Comparison of ENCODE assay signal across 13 mouse cellular contexts in genomic region chr2:71779266-71779888, GRCm38 (mm10). TPM values are rescaled to one million over a fixed set of nuclear protein-coding genes. Genes with fewer than 3 reads are reported as not detected.
DNase-seq lines count a peak whose midpoint lies in the region; ATAC-seq and TF ChIP-seq lines count a peak whose summit lies in the region.
"Had no signal": no experiment of that assay in that cellular context is flagged by ENCODE, and none has a peak within 500 bp of the region (broad histone marks: within the 10 kb centered on the region; RNA-seq: fewer than 3 reads in every experiment).

No protein-coding gene starts in this region.

- no peaks in the 10 kb centered on the region for H3K4me1 ChIP-seq in kidney, postnatal 0 days (replicated peaks; ENCODE audit: insufficient read depth, low read length)
- no peaks in the 10 kb centered on the region for H3K4me1 ChIP-seq in kidney, adult 2 months (ENCODE audit: control insufficient read depth, insufficient read depth, low read length)
- H3K4me1 ChIP-seq in embryonic facial prominence, embryonic 10.5 days: peaks cover 26% of the 10 kb centered on the region
- peaks cover 11% of the 10 kb centered on the region for H3K4me1 ChIP-seq in heart, embryonic 12.5 days (replicated peaks)
- H3K4me1 ChIP-seq in liver, postnatal 0 days (ENCODE audit: insufficient read depth): no peaks in the 10 kb centered on the region

- H3K4me3 ChIP-seq in kidney, postnatal 0 days (replicated peaks; ENCODE audit: low read depth, low read length): no peak overlapping the region
- no peak overlapping the region for H3K4me3 ChIP-seq in kidney, adult 2 months (ENCODE audit: insufficient read depth, low read depth, low read length)
- no peak overlapping the region for H3K4me3 ChIP-seq in embryonic facial prominence, embryonic 10.5 days
- no peak overlapping the region for H3K4me3 ChIP-seq in heart, embryonic 12.5 days
- H3K4me3 ChIP-seq in liver, postnatal 0 days (ENCODE audit: low read depth, low read length): no peak overlapping the region
- H3K4me3 ChIP-seq: midbrain, embryonic 13.5 days; neural tube, embryonic 13.5 days had no signal

- no peaks in the 10 kb centered on the region for H3K27me3 ChIP-seq in kidney, postnatal 0 days (ENCODE audit: insufficient read depth, low read length)
- no peaks in the 10 kb centered on the region for H3K27me3 ChIP-seq in kidney, adult 2 months (replicated peaks; ENCODE audit: control insufficient read depth, insufficient read depth, low read length)
- no peaks in the 10 kb centered on the region for H3K27me3 ChIP-seq in embryonic facial prominence, embryonic 10.5 days (replicated peaks; ENCODE audit: low read depth, poor library complexity, severe bottlenecking)
- H3K27me3 ChIP-seq in heart, embryonic 12.5 days (replicated peaks): no peaks in the 10 kb centered on the region
- H3K27me3 ChIP-seq in liver, postnatal 0 days (ENCODE audit: insufficient read depth, low read length): no peaks in the 10 kb centered on the region
- H3K27me3 ChIP-seq: midbrain, embryonic 13.5 days; neural tube, embryonic 13.5 days had no signal

- TF ChIP-seq POLR2A in kidney, adult 2 months (IDR thresholded peaks at IDR 0.05; ENCODE audit: low read depth, low read length): no peak

- H3K36me3 ChIP-seq in kidney, postnatal 0 days (ENCODE audit: insufficient read depth, low read length): no peaks in the 10 kb centered on the region
- H3K36me3 ChIP-seq in kidney, adult 2 months (ENCODE audit: control insufficient read depth, insufficient read depth, low read length): no peaks in the 10 kb centered on the region
- no peaks in the 10 kb centered on the region for H3K36me3 ChIP-seq in embryonic facial prominence, embryonic 10.5 days (replicated peaks)
- no peaks in the 10 kb centered on the region for H3K36me3 ChIP-seq in heart, embryonic 12.5 days
- H3K36me3 ChIP-seq in liver, postnatal 0 days (replicated peaks; ENCODE audit: insufficient read depth, low read length): no peaks in the 10 kb centered on the region
- H3K36me3 ChIP-seq: midbrain, embryonic 13.5 days; neural tube, embryonic 13.5 days had no signal

- ATAC-seq in kidney, postnatal 0 days (replicated peaks; ENCODE audit: low FRiP score, low read depth): no peak; the same call in 1 of the 2 replicates
- ATAC-seq in heart, embryonic 12.5 days (ENCODE audit: insufficient number of reproducible peaks, low FRiP score): peak; percentile 81
- ATAC-seq in liver, postnatal 0 days: peak; percentile 67; the same call in 1 of the 2 replicates
- ATAC-seq: midbrain, embryonic 13.5 days had no signal

- WGBS in kidney, postnatal 0 days: 53% methylated on average over 5 of the region's 5 CpGs
- WGBS in kidney, adult 2 months: 59% methylated on average over 5 of the region's 5 CpGs
- WGBS in embryonic facial prominence, embryonic 10.5 days: 60% methylated on average over 5 of the region's 5 CpGs
- 45% methylated on average over 5 of the region's 5 CpGs for WGBS in heart, embryonic 12.5 days
- 28% methylated on average over 5 of the region's 5 CpGs for WGBS in liver, postnatal 0 days (ENCODE audit: insufficient replicate concordance)

- no peaks in the 10 kb centered on the region for H3K9me3 ChIP-seq in kidney, postnatal 0 days (replicated peaks; ENCODE audit: low read length)
- no peaks in the 10 kb centered on the region for H3K9me3 ChIP-seq in embryonic facial prominence, embryonic 10.5 days
- H3K9me3 ChIP-seq in heart, embryonic 12.5 days (replicated peaks): no peaks in the 10 kb centered on the region
- no peaks in the 10 kb centered on the region for H3K9me3 ChIP-seq in liver, postnatal 0 days (ENCODE audit: low read length)
- H3K9me3 ChIP-seq: midbrain, embryonic 13.5 days; neural tube, embryonic 13.5 days had no signal

- H3K4me2 ChIP-seq in kidney, postnatal 0 days (ENCODE audit: low read length): no peak overlapping the region
- H3K4me2 ChIP-seq in heart, embryonic 12.5 days: no peak overlapping the region
- H3K4me2 ChIP-seq in liver, postnatal 0 days (ENCODE audit: low read depth, low read length): no peak overlapping the region
- H3K4me2 ChIP-seq: hindbrain, embryonic 14.5 days; midbrain, embryonic 13.5 days; neural tube, embryonic 13.5 days had no signal

- TF ChIP-seq EP300 in liver, postnatal 0 days (IDR thresholded peaks at IDR 0.05; ENCODE audit: low read depth): no peak

- H3K27ac ChIP-seq in kidney, postnatal 0 days: peak overlapping the region; percentile 56; the same call in 1 of the 2 replicates
- H3K27ac ChIP-seq in kidney, adult 2 months (ENCODE audit: insufficient read depth, low read depth, low read length): no peak overlapping the region
- peak overlapping the region; percentile 16 for H3K27ac ChIP-seq in embryonic facial prominence, embryonic 10.5 days (replicated peaks)
- peak overlapping the region; percentile 71 for H3K27ac ChIP-seq in heart, embryonic 12.5 days (ENCODE audit: poor library complexity, severe bottlenecking)
- no peak overlapping the region for H3K27ac ChIP-seq in liver, postnatal 0 days (ENCODE audit: low read depth)
- H3K27ac ChIP-seq: hindbrain, embryonic 14.5 days; midbrain, embryonic 13.5 days; neural tube, embryonic 13.5 days had no signal

- no peak for TF ChIP-seq CTCF in kidney, postnatal 0 days (IDR thresholded peaks at IDR 0.05; ENCODE audit: low read depth)
- no peak for TF ChIP-seq CTCF in kidney, adult 2 months (conservative IDR thresholded peaks at IDR 0.05; ENCODE audit: insufficient read depth, insufficient read length, low read depth, low read length)
- TF ChIP-seq CTCF in liver, postnatal 0 days (IDR thresholded peaks at IDR 0.05; ENCODE audit: low read depth): no peak

- peak; percentile 56 for DNase-seq in kidney, postnatal 0 days (ENCODE audit: low spot score)
- DNase-seq in kidney, adult 2 months: no peak
- no peak for DNase-seq in embryonic facial prominence, embryonic 10.5 days (ENCODE audit: low spot score)
- DNase-seq in liver, postnatal 0 days: no peak
- DNase-seq in thymus, postnatal 36 days: no peak
- no peak for DNase-seq in layer of hippocampus, adult 9-11 months
- DNase-seq: cerebellum, postnatal 14 days; left cerebral cortex, postnatal 4 days; right cerebral cortex, adult 18-20 months had no signal

- no peak overlapping the region for H3K9ac ChIP-seq in kidney, postnatal 0 days (ENCODE audit: low read depth, low read length)
- no peak overlapping the region for H3K9ac ChIP-seq in heart, embryonic 12.5 days
- H3K9ac ChIP-seq in liver, postnatal 0 days (replicated peaks): no peak overlapping the region
- H3K9ac ChIP-seq: hindbrain, embryonic 14.5 days; midbrain, embryonic 13.5 days; neural tube, embryonic 13.5 days had no signal

RNA-seq across cellular contexts. Expression of gene Itga6, which starts 34.0 kb away (rescaled TPM):
- polyA plus RNA-seq in kidney, postnatal 0 days (2015; fragmentation: Nextera tagmentation; extraction: Ambion mirVana): 82.4 and 84.5 TPM in 2 replicates
- polyA plus RNA-seq in kidney, adult 2 months (2012; rRNA removed): 58.7 and 60.3 TPM in 2 replicates
- 30.7 and 31.6 TPM in 2 replicates for polyA plus RNA-seq in embryonic facial prominence, embryonic 10.5 days (2016; fragmentation: Nextera tagmentation; extraction: Ambion mirVana)
- polyA plus RNA-seq in heart, embryonic 12.5 days (2016; fragmentation: Nextera tagmentation; extraction: Ambion mirVana): 115 and 130 TPM in 2 replicates
- polyA plus RNA-seq in liver, postnatal 0 days (2015; fragmentation: Nextera tagmentation; extraction: Ambion mirVana): 7.5 and 7.7 TPM in 2 replicates

Comparison
In these comparisons a context has a peak if more than half of its experiments do, and no peak if none do; other contexts are left out.
1. H3K27ac ChIP-seq: peak in kidney, postnatal 0 days (single experiment), embryonic facial prominence, embryonic 10.5 days (single experiment) and heart, embryonic 12.5 days (single experiment); none in kidney, adult 2 months (single experiment) and liver, postnatal 0 days (single experiment).